Mouse (Mus musculus) heart, adult 2 months (tissue): Measurements from ENCODE around the gene A630001G21Rik. TPM values are rescaled to one million over a fixed set of nuclear protein-coding genes. Genes with fewer than 3 reads are reported as not detected.

Source experiments
- DNase-seq, 2 experiments: peaks; one replicate each; pipeline ENCODE4 v3.0.0; 2021
- H3K27ac ChIP-seq: fragments of 200-600 bp; 2 replicates; pipeline ENCODE4 v1.8.1; 2022
- H3K27me3 ChIP-seq: fragments of 200-500 bp; 2 replicates; pipeline ENCODE4 v1.6.1; 2012; ENCODE audit warnings: mild to moderate bottlenecking, low read length, inconsistent platforms, mixed read lengths; ENCODE audit not compliant: control insufficient read depth, insufficient read depth
- H3K36me3 ChIP-seq: fragments of 200-500 bp; 2 replicates; pipeline ENCODE4 v1.6.1; 2012; ENCODE audit warnings: low read length, inconsistent platforms; ENCODE audit not compliant: control insufficient read depth, insufficient read depth
- H3K4me1 ChIP-seq: fragments of 200-500 bp; 2 replicates; pipeline ENCODE4 v1.6.1; 2011; ENCODE audit warnings: low read length; ENCODE audit not compliant: control insufficient read depth, insufficient read depth
- H3K4me3 ChIP-seq: fragments of 200-600 bp; 2 replicates; pipeline ENCODE4 v1.8.1; 2022
- H3K79me2 ChIP-seq: fragments of 200-500 bp; replicated peaks from 2 replicates; pipeline ENCODE4 v1.6.1; 2012; ENCODE audit warnings: mild to moderate bottlenecking, inconsistent platforms, low read length, moderate library complexity, mixed read lengths; ENCODE audit not compliant: control insufficient read depth, insufficient read depth
- H3K9ac ChIP-seq: fragments of 200-500 bp; 2 replicates; pipeline ENCODE4 v1.6.1; 2012; ENCODE audit warnings: low read depth, mild to moderate bottlenecking, control low read depth, inconsistent platforms, low read length, mixed read lengths
- CTCF ChIP-seq: fragments of 200-600 bp; IDR thresholded peaks from 2 replicates; pipeline ENCODE4 v1.8.1; 2022; ENCODE audit warnings: antibody characterized with exemption, mild to moderate bottlenecking, moderate library complexity
- EP300 ChIP-seq: fragments of 200-500 bp; IDR thresholded peaks from 2 replicates; pipeline ENCODE4 v1.6.1; 2011; ENCODE audit warnings: low read depth, low read length, control low read depth; ENCODE audit not compliant: insufficient read depth
- POLR2A ChIP-seq: fragments of 200-500 bp; IDR thresholded peaks from 2 replicates; pipeline ENCODE4 v1.6.1; 2011; ENCODE audit warnings: mild to moderate bottlenecking, low read depth, low read length, control low read depth; ENCODE audit not compliant: insufficient read depth
- WGBS: fragments of 180-500 bp; shearing (Covaris S2); methylation state at CpG from one replicate; pipeline ENCODE4 v1.1.7; 2018; 5-methylcytosine and 5-hydroxymethylcytosine counted together
- intact Hi-C: fragments of 180-260 bp; cut with DNase I; formaldehyde crosslinking; loops from one replicate; pipeline ENCODE4 v1.15.1; 2025
- polyA plus RNA-seq: library from polyadenylated mRNA; depleted of rRNA; stranded (reverse); fragments of >200 nt; gene quantifications from 2 replicates; pipeline ENCODE4 v1.2.3, GENCODE M21; 2012
- total RNA-seq, 2 experiments: library from RNA; stranded (reverse); gene quantifications; 2 replicates each; pipeline ENCODE4 v1.2.3; 2021

A630001G21Rik gene
- total and polyA plus RNA-seq, 3 experiments, result 0.20 to 1.3 (median 0.37) TPM

DNA sequence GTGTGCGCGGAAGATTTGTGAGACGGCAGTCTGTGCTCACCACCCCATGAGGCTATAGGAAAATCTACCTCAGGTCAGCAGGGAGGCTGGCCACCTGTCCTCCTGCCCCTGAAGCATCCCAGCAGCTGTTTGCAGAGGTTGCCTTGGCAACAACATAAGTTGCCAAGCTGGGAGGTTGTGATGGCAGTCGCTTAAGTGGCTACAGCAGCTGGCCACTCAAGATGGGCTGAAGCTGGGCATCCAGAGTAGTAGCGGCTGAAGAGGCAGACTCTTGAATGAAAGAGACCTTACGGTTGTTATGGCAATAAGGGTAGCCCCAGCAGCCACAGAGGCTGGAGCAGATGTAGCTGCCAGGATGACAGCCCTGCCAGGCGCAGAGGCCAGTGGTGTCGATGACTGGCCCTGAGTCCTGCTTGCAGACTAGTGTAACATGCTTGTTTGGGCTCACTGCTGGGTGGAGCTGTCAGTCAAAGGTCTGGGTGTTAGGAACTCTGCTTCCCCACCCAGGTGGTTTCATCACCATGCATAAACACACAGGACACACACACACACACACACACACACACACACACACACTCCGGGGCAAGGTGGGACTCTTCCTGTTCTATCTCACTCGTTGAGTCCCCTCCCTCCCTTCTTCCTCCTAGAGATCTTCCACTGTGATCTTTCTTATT lies 58.1 kb downstream of the A630001G21Rik start:
- H3K27me3 ChIP-seq, result no peaks in the 10 kb centered on the region
- 70% methylated on average over 10 of the region's 10 CpGs for WGBS

DNA sequence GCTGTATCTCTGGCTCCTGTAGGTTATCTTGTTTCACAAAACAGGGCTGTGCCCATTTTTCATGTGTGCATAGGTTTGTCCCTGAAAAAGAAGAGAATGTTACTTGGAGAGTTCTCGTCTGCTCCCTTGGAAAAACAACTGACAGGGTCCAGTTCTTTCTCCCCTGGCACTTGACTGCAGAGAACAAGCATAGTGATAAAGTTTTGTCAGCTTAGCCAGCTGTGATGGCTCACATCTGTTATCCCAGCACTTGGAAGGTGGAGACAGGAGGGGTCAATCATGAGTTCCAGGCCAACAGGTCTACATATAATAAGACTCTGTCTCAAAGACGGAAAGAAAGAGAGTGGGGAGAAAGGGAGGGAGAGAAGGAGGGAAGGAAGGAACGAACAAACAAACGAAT lies 59.4 kb downstream of the A630001G21Rik start:
- 53% methylated on average over 4 of the region's 4 CpGs for WGBS
- TF ChIP-seq CTCF (no peak), EP300 (no peak), POLR2A (no peak)
- H3K36me3 ChIP-seq, result no peaks in the 10 kb centered on the region
- DNase-seq, result no peak
- H3K9ac ChIP-seq, result no peak overlapping the region
- H3K27ac ChIP-seq, result no peak overlapping the region
- intact Hi-C loops, result no loop called here
- H3K27me3 ChIP-seq, result no peaks in the 10 kb centered on the region
- H3K4me3 ChIP-seq, result no peak overlapping the region
- H3K4me1 ChIP-seq, result no peaks in the 10 kb centered on the region
- H3K79me2 ChIP-seq, result no peaks in the 10 kb centered on the region

More for the DNA sequence above, 58.1 kb downstream of the A630001G21Rik start:
- Histone ChIP-seq H3K4me1 (no peaks in the 10 kb centered on the region), H3K27ac (no peak overlapping the region), H3K79me2 (no peaks in the 10 kb centered on the region), H3K36me3 (no peaks in the 10 kb centered on the region), H3K9ac (no peak overlapping the region), H3K4me3 (no peak overlapping the region)
- no peak for DNase-seq
- TF ChIP-seq CTCF (no peak), EP300 (no peak), POLR2A (no peak)
- intact Hi-C loops, result no loop called here

DNA sequence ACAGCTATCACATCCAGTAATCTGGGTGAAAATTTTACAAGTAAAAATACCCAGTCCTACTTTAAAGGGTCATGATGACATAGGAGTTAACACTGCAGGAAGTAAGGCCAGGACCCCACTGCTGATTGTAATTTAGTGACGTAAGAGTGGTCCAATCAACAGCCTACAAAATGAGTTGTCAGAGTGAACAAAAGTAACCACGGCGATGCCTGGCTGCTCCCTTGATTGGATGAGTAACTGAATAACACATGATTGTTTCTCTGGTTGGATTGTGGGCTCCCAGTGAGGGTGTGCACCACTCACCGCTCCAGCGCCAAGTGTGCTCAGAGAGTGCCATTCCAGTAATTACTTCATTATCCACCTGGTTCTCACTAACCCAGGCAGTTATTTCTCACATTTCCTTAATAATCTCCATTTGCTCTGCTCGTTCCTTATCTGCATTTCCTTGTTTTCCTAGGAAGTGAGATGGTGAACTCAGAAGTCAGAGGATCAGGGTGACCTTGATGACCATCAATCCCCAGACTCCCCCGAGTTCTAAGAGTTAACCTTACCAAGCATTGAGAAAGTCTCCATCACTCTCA lies 61.9 kb downstream of the A630001G21Rik start:
- WGBS, result 60% methylated on average over 7 of the region's 7 CpGs
- Histone ChIP-seq H3K9ac (no peak overlapping the region), H3K79me2 (no peaks in the 10 kb centered on the region), H3K4me3 (no peak overlapping the region), H3K4me1 (no peaks in the 10 kb centered on the region), H3K27me3 (no peaks in the 10 kb centered on the region), H3K27ac (no peak overlapping the region), H3K36me3 (no peaks in the 10 kb centered on the region)
- no peak for TF ChIP-seq EP300
- no peak for TF ChIP-seq CTCF
- TF ChIP-seq POLR2A, result no peak
- intact Hi-C loops, result no loop called here
- no peak for DNase-seq

DNA sequence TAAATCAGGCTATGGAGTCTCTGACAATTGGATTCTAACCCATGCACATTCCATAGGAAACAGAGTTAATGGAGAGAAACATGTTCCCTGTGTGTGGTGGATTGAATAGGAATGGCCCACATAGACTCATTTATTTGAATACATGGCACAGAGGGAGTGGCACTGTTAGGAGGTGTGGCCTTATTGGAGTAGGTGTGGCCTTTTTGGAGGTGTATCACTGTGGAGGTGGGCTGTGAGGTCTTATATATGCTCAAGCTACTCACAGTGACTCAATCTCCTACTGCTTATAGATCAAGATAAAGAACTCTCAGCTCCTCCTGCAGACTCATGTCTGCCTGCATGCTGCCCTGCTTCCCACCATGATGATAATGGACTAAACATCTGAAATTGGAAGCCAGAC lies 63.9 kb downstream of the A630001G21Rik start:
- TF ChIP-seq EP300, result no peak
- no peak for TF ChIP-seq CTCF
- TF ChIP-seq POLR2A, result no peak
- no peaks in the 10 kb centered on the region for H3K36me3 ChIP-seq
- no peaks in the 10 kb centered on the region for H3K4me1 ChIP-seq
- H3K27ac ChIP-seq, result no peak overlapping the region
- no peak for DNase-seq
- no peak overlapping the region for H3K4me3 ChIP-seq
- no peaks in the 10 kb centered on the region for H3K79me2 ChIP-seq
- intact Hi-C loops, result no loop called here
- no peaks in the 10 kb centered on the region for H3K27me3 ChIP-seq
- no peak overlapping the region for H3K9ac ChIP-seq

DNA sequence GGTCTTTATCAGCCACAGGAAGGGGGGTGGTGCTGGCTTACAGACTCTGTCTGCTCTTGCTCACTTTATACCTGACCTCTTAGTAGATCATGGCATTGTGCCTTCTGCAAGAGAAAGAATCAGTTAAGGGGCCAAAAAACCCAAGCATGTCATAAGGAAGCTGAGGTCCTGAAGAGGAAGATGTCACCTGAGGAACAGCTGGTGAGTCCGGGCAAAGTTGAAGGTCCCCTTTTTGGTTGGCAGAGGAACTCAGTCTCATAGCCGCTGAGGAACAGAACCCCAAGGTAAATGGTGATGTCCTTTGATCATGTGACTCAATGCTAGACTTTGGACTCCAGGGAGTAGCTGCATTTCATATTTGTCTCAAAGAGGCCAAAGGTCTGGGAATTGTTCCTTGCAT lies 71.7 kb downstream of the A630001G21Rik start:
- TF ChIP-seq EP300 (no peak), CTCF (no peak), POLR2A (no peak)
- no peaks in the 10 kb centered on the region for H3K79me2 ChIP-seq
- no peak for DNase-seq
- intact Hi-C loops, result no loop called here
- no peak overlapping the region for H3K9ac ChIP-seq
- peaks cover 5% of the 10 kb centered on the region for H3K36me3 ChIP-seq
- no peak overlapping the region for H3K4me3 ChIP-seq
- WGBS, result 93% methylated on average over 2 of the region's 2 CpGs
- no peak overlapping the region for H3K27ac ChIP-seq
- H3K27me3 ChIP-seq, result no peaks in the 10 kb centered on the region
- no peaks in the 10 kb centered on the region for H3K4me1 ChIP-seq

DNA sequence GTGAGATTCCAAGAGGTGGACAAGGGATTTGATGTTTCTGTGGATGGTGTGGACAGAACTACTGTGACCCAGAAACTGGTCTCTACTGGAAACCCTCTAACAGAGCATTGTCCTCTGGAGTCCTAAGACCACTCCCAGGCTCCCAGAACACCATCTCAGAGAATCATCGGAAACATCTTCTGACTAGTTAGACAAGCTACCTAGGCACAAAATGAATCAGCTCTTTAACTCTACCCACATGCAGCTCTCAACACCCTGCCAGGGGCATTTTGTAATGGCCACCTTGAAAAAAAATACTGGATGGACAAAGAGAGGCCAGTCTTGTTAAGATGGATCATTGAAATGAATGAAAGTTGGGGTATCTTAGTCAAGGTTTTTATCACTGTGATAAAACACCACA lies 72.9 kb downstream of the A630001G21Rik start:
- DNase-seq, result no peak
- WGBS, result 100% methylated on average over 1 of the region's 1 CpGs
- no peak overlapping the region for H3K4me3 ChIP-seq

More for the DNA sequence above, 72.9 kb downstream of the A630001G21Rik start:
- Histone ChIP-seq H3K27ac (no peak overlapping the region), H3K4me1 (no peaks in the 10 kb centered on the region), H3K9ac (no peak overlapping the region), H3K27me3 (no peaks in the 10 kb centered on the region), H3K36me3 (peaks cover 8% of the 10 kb centered on the region), H3K79me2 (no peaks in the 10 kb centered on the region)
- no peak for TF ChIP-seq CTCF
- TF ChIP-seq POLR2A, result no peak
- TF ChIP-seq EP300, result no peak
- intact Hi-C loops, result no loop called here
